10 mouse cellular contexts compared by ENCODE assay signal in the genomic region with DNA sequence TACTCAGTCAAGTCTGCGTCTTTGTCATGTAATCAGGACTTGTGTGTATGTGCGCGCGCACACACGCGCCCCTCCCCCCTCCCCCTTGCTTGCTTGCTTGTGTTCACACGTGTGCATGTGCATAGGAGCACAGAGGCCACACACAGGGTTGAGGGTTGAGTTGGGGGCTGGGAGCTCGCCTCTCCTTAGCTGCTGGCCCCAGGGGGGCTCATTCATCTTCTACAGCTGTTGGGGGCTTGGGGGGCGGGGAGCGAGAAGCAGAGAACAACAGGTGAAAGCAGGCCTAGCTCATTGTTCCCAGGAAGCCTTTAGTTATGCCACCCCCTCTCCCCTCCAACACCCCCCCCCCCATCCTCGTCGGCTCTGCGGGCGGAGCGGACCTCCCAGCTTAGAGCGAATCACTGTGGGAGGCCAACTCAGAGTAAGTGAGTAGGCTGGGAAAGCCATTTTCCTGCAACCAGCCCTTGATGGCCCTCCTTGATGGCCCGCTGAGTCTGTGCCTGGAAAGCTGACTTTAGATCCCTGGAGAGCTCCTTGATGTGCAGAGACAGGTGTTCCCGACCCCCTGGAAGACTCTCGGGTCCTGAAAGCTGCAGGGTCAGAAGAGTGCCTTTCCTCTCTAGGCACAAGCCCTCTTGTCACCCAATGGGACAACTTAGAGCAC.
A peak's percentile ranks its signal among the peaks of the same experiment; 100 is the strongest.
DNase-seq lines count a peak whose midpoint lies in the region; ATAC-seq and TF ChIP-seq lines count a peak whose summit lies in the region.
"Had no signal": no experiment of that assay in that cellular context is flagged by ENCODE, and none has a peak within 500 bp of the region (broad histone marks: within the 10 kb centered on the region; RNA-seq: fewer than 3 reads in every experiment).

No protein-coding gene starts in this region.

- no peak overlapping the region for H3ac ChIP-seq in C2C12 (ENCODE audit: control insufficient read depth, insufficient read length, low read depth)

- no peak overlapping the region for H3K4me3 ChIP-seq in C2C12 (ENCODE audit: insufficient read depth, poor library complexity, severe bottlenecking)
- peak overlapping the region; percentile 25 for H3K4me3 ChIP-seq in midbrain, embryonic 13.5 days (replicated peaks)
- H3K4me3 ChIP-seq: megakaryocyte, embryonic 14.5 days had no signal

- H3K79me3 ChIP-seq in C2C12 (ENCODE audit: low read depth): no peaks in the 10 kb centered on the region

- H3K4me2 ChIP-seq in midbrain, embryonic 13.5 days (replicated peaks): peak overlapping the region; percentile 54

- no peaks in the 10 kb centered on the region for H3K27me3 ChIP-seq in C2C12 (ENCODE audit: control insufficient read depth, insufficient read depth, insufficient read length)
- H3K27me3 ChIP-seq in midbrain, embryonic 13.5 days: 0 out of 2 replicates have a peak, but pooled peaks cover 5% of the 10 kb centered on the region

- no peaks in the 10 kb centered on the region for H3K79me2 ChIP-seq in C2C12 (ENCODE audit: control insufficient read depth, insufficient read depth)

- DNase-seq in embryo, embryonic 10 days (ENCODE audit: low spot score): peak; percentile 77
- peak; percentile 89 for DNase-seq in forelimb bud, embryonic 11.5 days (ENCODE audit: low read depth, low spot score)
- no peak for DNase-seq in left cerebral cortex, adult 18-20 months (ENCODE audit: low spot score in 2 of 2)
- no peak for DNase-seq in frontal cortex, adult 2 months (ENCODE audit: extremely low spot score in 1 of 2, low spot score in 1 of 2)
- DNase-seq in yolk sac, embryonic 10.5 days (ENCODE audit: low spot score): no peak

- no peaks in the 10 kb centered on the region for H3K9me3 ChIP-seq in midbrain, embryonic 13.5 days
- H3K9me3 ChIP-seq: G1E; megakaryocyte, embryonic 14.5 days had no signal

- H3K36me3 ChIP-seq in C2C12 (ENCODE audit: control insufficient read depth, insufficient read depth): no peaks in the 10 kb centered on the region
- H3K36me3 ChIP-seq in midbrain, embryonic 13.5 days: no peaks in the 10 kb centered on the region
- H3K36me3 ChIP-seq: G1E had no signal

- TF ChIP-seq CTCF in C2C12 (IDR thresholded peaks at IDR 0.05; ENCODE audit: control insufficient read depth, insufficient read depth, insufficient read length): no peak

- ATAC-seq in midbrain, embryonic 13.5 days: peak; percentile 95
- ATAC-seq in erythroblast, adult 5-6 weeks (replicated peaks; ENCODE audit: low FRiP score, poor library complexity, severe bottlenecking): no peak

- under 1% methylated on average over 19 of the region's 19 CpGs for WGBS in midbrain, embryonic 13.5 days

- H3K9ac ChIP-seq in midbrain, embryonic 13.5 days (replicated peaks): no peak overlapping the region; the same call in 1 of the 2 replicates

- no peak overlapping the region for H3K27ac ChIP-seq in midbrain, embryonic 13.5 days

- peaks cover 12% of the 10 kb centered on the region for H3K4me1 ChIP-seq in midbrain, embryonic 13.5 days (replicated peaks)
- H3K4me1 ChIP-seq: megakaryocyte, embryonic 14.5 days had no signal

TF ChIP-seq in C2C12, 6 proteins besides CTCF, POLR2A, EP300 and RAD21:
- TF ChIP-seq USF1 (IDR thresholded peaks at IDR 0.05; ENCODE audit: low read depth) (no peak), MAX (IDR thresholded peaks at IDR 0.05) (no peak), CEBPB (IDR thresholded peaks at IDR 0.05; ENCODE audit: low read depth) (no peak), MYOD1 (IDR thresholded peaks at IDR 0.05; ENCODE audit: control insufficient read depth, insufficient read length, low read depth) (peak; percentile 39), MYOG (IDR thresholded peaks at IDR 0.05; ENCODE audit: control insufficient read depth, extremely low read depth, insufficient read length) (no peak), FOSL1 (IDR thresholded peaks at IDR 0.05; ENCODE audit: insufficient read depth, low read length, poor library complexity, severe bottlenecking) (no peak)
TF ChIP-seq in C2C12: peak in this region for 1.

Comparison
In these comparisons a context has a peak if more than half of its experiments do, and no peak if none do; other contexts are left out.
1. DNase-seq: peak in embryo, embryonic 10 days (single experiment) and forelimb bud, embryonic 11.5 days (single experiment); none in left cerebral cortex, adult 18-20 months (0 of 2), frontal cortex, adult 2 months (0 of 2) and yolk sac, embryonic 10.5 days (single experiment).